Mouse (Mus musculus): Measurements from ENCODE around the gene Spata33. TPM values are rescaled to one million over a fixed set of nuclear protein-coding genes. Genes with fewer than 3 reads are reported as not detected.

Spata33 gene
- total RNA-seq, 1 experiment, result 1.2 TPM

- Histone ChIP-seq H3K4me3 (ENCODE audit: insufficient read depth in 1 of 2, low read depth in 1 of 2, low read length in 2 of 2, poor library complexity in 1 of 2, severe bottlenecking in 1 of 2) (no peak overlapping the region), H3K27ac (ENCODE audit: insufficient read depth, low read depth, low read length, poor library complexity, severe bottlenecking) (no peak overlapping the region), H3K36me3 (ENCODE audit: control insufficient read depth, insufficient read depth, low read length, poor library complexity, severe bottlenecking) (no peaks in the 10 kb centered on the region), H3K9me3 (ENCODE audit: control insufficient read depth, insufficient read depth, low read depth, low read length) (no peaks in the 10 kb centered on the region), H3K4me1 (ENCODE audit: control insufficient read depth in 2 of 2, insufficient read depth in 2 of 2, low read length in 2 of 2, poor library complexity in 1 of 2) (peaks cover 0 to 2% of the 10 kb centered on the region in 2 experiments; a peak in 1 of 4 replicates), H3K9ac (ENCODE audit: insufficient read depth, low read depth, low read length, poor library complexity, severe bottlenecking) (no peak overlapping the region)
- in situ Hi-C loops (cut with MboI; ENCODE audit: low sequenced_read_pairs in 2 of 2, unreplicated experiment in 2 of 2), result no loop called here
- TF ChIP-seq HCFC1 (IDR thresholded peaks at IDR 0.05; ENCODE audit: borderline replicate concordance, insufficient read depth, low read length) (no peak), MAFK (IDR thresholded peaks at IDR 0.05; ENCODE audit: insufficient read depth, low read depth, low read length) (no peak), ZC3H11A (IDR thresholded peaks at IDR 0.05; ENCODE audit: borderline replicate concordance, low read depth, low read length) (no peak), ZNF384 (IDR thresholded peaks at IDR 0.05; ENCODE audit: low read depth, low read length) (no peak), CHD2 (IDR thresholded peaks at IDR 0.05; ENCODE audit: low read depth, low read length) (no peak)
- no peak for DNase-seq (ENCODE audit: low read depth, low spot score)
Measured at GRCm38 (mm10) chr8:123247748-123248147, 35.1 kb downstream of the Spata33 start.

- no peak for DNase-seq (ENCODE audit: low read depth, low spot score)
- no peaks in the 10 kb centered on the region for H3K9me3 ChIP-seq (ENCODE audit: control insufficient read depth, insufficient read depth, low read depth, low read length)
- TF ChIP-seq HCFC1 (IDR thresholded peaks at IDR 0.05; ENCODE audit: borderline replicate concordance, insufficient read depth, low read length) (no peak), CHD2 (IDR thresholded peaks at IDR 0.05; ENCODE audit: low read depth, low read length) (no peak), ZNF384 (IDR thresholded peaks at IDR 0.05; ENCODE audit: low read depth, low read length) (no peak), ZC3H11A (IDR thresholded peaks at IDR 0.05; ENCODE audit: borderline replicate concordance, low read depth, low read length) (no peak), MAFK (IDR thresholded peaks at IDR 0.05; ENCODE audit: insufficient read depth, low read depth, low read length) (no peak)
- no peak overlapping the region for H3K4me3 ChIP-seq (ENCODE audit: insufficient read depth in 1 of 2, low read depth in 1 of 2, low read length in 2 of 2, poor library complexity in 1 of 2, severe bottlenecking in 1 of 2)
- no peak overlapping the region for H3K27ac ChIP-seq (ENCODE audit: insufficient read depth, low read depth, low read length, poor library complexity, severe bottlenecking)
- peaks cover 0 to 2% of the 10 kb centered on the region in 2 experiments; a peak in 1 of 4 replicates for H3K4me1 ChIP-seq (ENCODE audit: control insufficient read depth in 2 of 2, insufficient read depth in 2 of 2, low read length in 2 of 2, poor library complexity in 1 of 2)
- H3K36me3 ChIP-seq (ENCODE audit: control insufficient read depth, insufficient read depth, low read length, poor library complexity, severe bottlenecking), result no peaks in the 10 kb centered on the region
- H3K9ac ChIP-seq (ENCODE audit: insufficient read depth, low read depth, low read length, poor library complexity, severe bottlenecking), result no peak overlapping the region
- in situ Hi-C loops (cut with MboI; ENCODE audit: low sequenced_read_pairs in 2 of 2, unreplicated experiment in 2 of 2), result no loop called here
Measured at GRCm38 (mm10) chr8:123248596-123248995, 36.0 kb downstream of the Spata33 start.

- TF ChIP-seq MAFK (IDR thresholded peaks at IDR 0.05; ENCODE audit: insufficient read depth, low read depth, low read length) (no peak), CHD2 (IDR thresholded peaks at IDR 0.05; ENCODE audit: low read depth, low read length) (no peak), HCFC1 (IDR thresholded peaks at IDR 0.05; ENCODE audit: borderline replicate concordance, insufficient read depth, low read length) (no peak), ZC3H11A (IDR thresholded peaks at IDR 0.05; ENCODE audit: borderline replicate concordance, low read depth, low read length) (no peak), ZNF384 (IDR thresholded peaks at IDR 0.05; ENCODE audit: low read depth, low read length) (no peak)
- in situ Hi-C loops (cut with MboI; ENCODE audit: low sequenced_read_pairs in 2 of 2, unreplicated experiment in 2 of 2), result no loop called here
- no peaks in the 10 kb centered on the region for H3K9me3 ChIP-seq (ENCODE audit: control insufficient read depth, insufficient read depth, low read depth, low read length)
- no peaks in the 10 kb centered on the region; a peak in 1 of 4 replicates for H3K4me1 ChIP-seq (ENCODE audit: control insufficient read depth in 2 of 2, insufficient read depth in 2 of 2, low read length in 2 of 2, poor library complexity in 1 of 2)
- no peak overlapping the region for H3K4me3 ChIP-seq (ENCODE audit: insufficient read depth in 1 of 2, low read depth in 1 of 2, low read length in 2 of 2, poor library complexity in 1 of 2, severe bottlenecking in 1 of 2)
- H3K36me3 ChIP-seq (ENCODE audit: control insufficient read depth, insufficient read depth, low read length, poor library complexity, severe bottlenecking), result peaks cover 3% of the 10 kb centered on the region; the same call in 1 of the 2 replicates
- H3K27ac ChIP-seq (ENCODE audit: insufficient read depth, low read depth, low read length, poor library complexity, severe bottlenecking), result no peak overlapping the region
- DNase-seq (ENCODE audit: low read depth, low spot score), result no peak
- no peak overlapping the region for H3K9ac ChIP-seq (ENCODE audit: insufficient read depth, low read depth, low read length, poor library complexity, severe bottlenecking)
Measured at GRCm38 (mm10) chr8:123250940-123251339, 38.3 kb downstream of the Spata33 start.

GRCm38 (mm10) chr8:123252925-123253324 is 40.3 kb downstream of the Spata33 start:
- no peaks in the 10 kb centered on the region for H3K4me1 ChIP-seq (ENCODE audit: control insufficient read depth in 2 of 2, insufficient read depth in 2 of 2, low read length in 2 of 2, poor library complexity in 1 of 2)
- peaks cover 9% of the 10 kb centered on the region; the same call in 1 of the 2 replicates for H3K36me3 ChIP-seq (ENCODE audit: control insufficient read depth, insufficient read depth, low read length, poor library complexity, severe bottlenecking)
- H3K4me3 ChIP-seq (ENCODE audit: insufficient read depth in 1 of 2, low read depth in 1 of 2, low read length in 2 of 2, poor library complexity in 1 of 2, severe bottlenecking in 1 of 2), result no peak overlapping the region
- no peaks in the 10 kb centered on the region for H3K9me3 ChIP-seq (ENCODE audit: control insufficient read depth, insufficient read depth, low read depth, low read length)
- no peak overlapping the region for H3K9ac ChIP-seq (ENCODE audit: insufficient read depth, low read depth, low read length, poor library complexity, severe bottlenecking)
- in situ Hi-C loops (cut with MboI; ENCODE audit: low sequenced_read_pairs in 2 of 2, unreplicated experiment in 2 of 2), result no loop called here
- no peak overlapping the region for H3K27ac ChIP-seq (ENCODE audit: insufficient read depth, low read depth, low read length, poor library complexity, severe bottlenecking)
- DNase-seq (ENCODE audit: low read depth, low spot score), result no peak
- TF ChIP-seq HCFC1 (IDR thresholded peaks at IDR 0.05; ENCODE audit: borderline replicate concordance, insufficient read depth, low read length), result no peak
- no peak for TF ChIP-seq MAFK (IDR thresholded peaks at IDR 0.05; ENCODE audit: insufficient read depth, low read depth, low read length)
- TF ChIP-seq CHD2 (IDR thresholded peaks at IDR 0.05; ENCODE audit: low read depth, low read length), result no peak
- no peak for TF ChIP-seq ZNF384 (IDR thresholded peaks at IDR 0.05; ENCODE audit: low read depth, low read length)
- TF ChIP-seq ZC3H11A (IDR thresholded peaks at IDR 0.05; ENCODE audit: borderline replicate concordance, low read depth, low read length), result no peak

Measured in ES-E14 (cell line).